Comparison of ENCODE assay signal across 21 mouse cellular contexts in genomic region chr1:143724456-143725064, GRCm38 (mm10). TPM values are rescaled to one million over a fixed set of nuclear protein-coding genes. Genes with fewer than 3 reads are reported as not detected.
DNase-seq lines count a peak whose midpoint lies in the region; ATAC-seq and TF ChIP-seq lines count a peak whose summit lies in the region.
"Had no signal": no experiment of that assay in that cellular context is flagged by ENCODE, and none has a peak within 500 bp of the region (broad histone marks: within the 10 kb centered on the region; RNA-seq: fewer than 3 reads in every experiment).

No protein-coding gene starts in this region.

- peak; percentile 84 for ATAC-seq in liver, embryonic 12.5 days
- ATAC-seq in megakaryocyte progenitor cell, adult 5-6 weeks (replicated peaks; ENCODE audit: poor library complexity), result peak; percentile 90
- no peak for ATAC-seq in kidney, embryonic 16.5 days (ENCODE audit: low FRiP score, low TSS enrichment)
- no peak for ATAC-seq in inflammation-experienced regulatory T-cells, adult 6 months

- TF ChIP-seq POLR2A in MEL (IDR thresholded peaks at IDR 0.05; ENCODE audit: control insufficient read depth in 1 of 2, insufficient read depth in 1 of 2, low read depth in 1 of 2, low read length in 2 of 2, poor library complexity in 1 of 2), result no peak

- TF ChIP-seq EP300 in MEL (IDR thresholded peaks at IDR 0.05; ENCODE audit: low read depth in 1 of 2, low read length in 2 of 2), result peak in 1 of 2 experiments; percentile 63; a peak in 2 of 4 replicates

- H3K4me1 ChIP-seq in MEL (ENCODE audit: control insufficient read depth in 1 of 2, insufficient read depth in 2 of 2, low read length in 2 of 2), result peaks cover 2 to 6% of the 10 kb centered on the region in 2 experiments; a peak in 2 of 4 replicates
- H3K4me1 ChIP-seq in liver, embryonic 12.5 days, result peaks cover 19% of the 10 kb centered on the region
- no peaks in the 10 kb centered on the region for H3K4me1 ChIP-seq in kidney, embryonic 16.5 days (ENCODE audit: insufficient read depth, low read length)
- H3K4me1 ChIP-seq: forebrain, embryonic 10.5 days; heart, embryonic 15.5 days; limb, embryonic 15.5 days; midbrain, embryonic 10.5 days; neural tube, embryonic 15.5 days had no signal

- WGBS in liver, embryonic 12.5 days (ENCODE audit: insufficient replicate concordance), result 38% methylated on average over 5 of the region's 5 CpGs
- 88% methylated on average over 5 of the region's 5 CpGs for WGBS in kidney, embryonic 16.5 days

- no peaks in the 10 kb centered on the region for H3K27me3 ChIP-seq in MEL (ENCODE audit: control insufficient read depth in 1 of 2, insufficient read depth in 2 of 2, low read length in 2 of 2)
- H3K27me3 ChIP-seq in liver, embryonic 12.5 days (replicated peaks), result no peaks in the 10 kb centered on the region
- H3K27me3 ChIP-seq in kidney, embryonic 16.5 days (ENCODE audit: insufficient read depth, low read length), result no peaks in the 10 kb centered on the region
- H3K27me3 ChIP-seq: heart, embryonic 15.5 days; limb, embryonic 15.5 days; neural tube, embryonic 15.5 days had no signal

- peaks cover 0 to 4% of the 10 kb centered on the region in 2 experiments; a peak in 2 of 4 replicates for H3K36me3 ChIP-seq in MEL (ENCODE audit: control insufficient read depth in 1 of 2, insufficient read depth in 2 of 2, low read length in 2 of 2)
- H3K36me3 ChIP-seq in liver, embryonic 12.5 days, result no peaks in the 10 kb centered on the region
- no peaks in the 10 kb centered on the region for H3K36me3 ChIP-seq in kidney, embryonic 16.5 days (ENCODE audit: insufficient read depth, low read length)
- H3K36me3 ChIP-seq: forebrain, embryonic 10.5 days; heart, embryonic 15.5 days; limb, embryonic 15.5 days; midbrain, embryonic 10.5 days; neural tube, embryonic 15.5 days had no signal

- H3K27ac ChIP-seq in MEL (ENCODE audit: control insufficient read depth, low read depth, low read length), result no peak overlapping the region
- H3K27ac ChIP-seq in liver, embryonic 12.5 days, result no peak overlapping the region
- no peak overlapping the region for H3K27ac ChIP-seq in kidney, embryonic 16.5 days (ENCODE audit: low read length)
- H3K27ac ChIP-seq: forebrain, embryonic 10.5 days; heart, embryonic 15.5 days; hindbrain, embryonic 14.5 days; limb, embryonic 15.5 days; midbrain, embryonic 10.5 days; neural tube, embryonic 15.5 days had no signal

- H3K79me2 ChIP-seq in MEL (ENCODE audit: control insufficient read depth, insufficient read depth, low read length, poor library complexity), result no peaks in the 10 kb centered on the region

- H3K4me3 ChIP-seq in MEL (ENCODE audit: control insufficient read depth in 1 of 2, insufficient read depth in 1 of 2, low read depth in 2 of 2, low read length in 2 of 2), result no peak overlapping the region
- H3K4me3 ChIP-seq in liver, embryonic 12.5 days, result no peak overlapping the region
- H3K4me3 ChIP-seq in kidney, embryonic 16.5 days (ENCODE audit: low read length), result no peak overlapping the region
- H3K4me3 ChIP-seq: forebrain, embryonic 10.5 days; heart, embryonic 15.5 days; limb, embryonic 15.5 days; midbrain, embryonic 10.5 days; neural tube, embryonic 15.5 days had no signal

- TF ChIP-seq CTCF in MEL (IDR thresholded peaks at IDR 0.05 in 2 of 3, conservative IDR thresholded peaks at IDR 0.05 in 1 of 3; ENCODE audit: control insufficient read depth in 1 of 3, insufficient read depth in 1 of 3, low read depth in 2 of 3, low read length in 3 of 3, poor library complexity in 1 of 3, severe bottlenecking in 1 of 3), result no peak

- no peak overlapping the region for H3K4me2 ChIP-seq in liver, embryonic 12.5 days
- H3K4me2 ChIP-seq in kidney, embryonic 16.5 days (replicated peaks; ENCODE audit: low read depth, low read length), result no peak overlapping the region
- H3K4me2 ChIP-seq: heart, embryonic 15.5 days; hindbrain, embryonic 14.5 days; limb, embryonic 15.5 days; neural tube, embryonic 15.5 days had no signal

- DNase-seq in MEL (ENCODE audit: low read depth, low spot score) (peak; percentile 36), adipocyte (ENCODE audit: low spot score) (no peak)
- DNase-seq in adrenal gland, postnatal 10 days, result peak; percentile 35
- DNase-seq: cerebellum, adult 11-12 months; cerebellum, postnatal 10 days; heart, postnatal 4 days; kidney, adult 2 months; kidney, postnatal 10 days; left cerebral cortex, postnatal 4 days; lung, postnatal 4 days; right cerebral cortex, adult 18-20 months had no signal

- no peak for TF ChIP-seq RAD21 in MEL (IDR thresholded peaks at IDR 0.05; ENCODE audit: low read depth, low read length)

- H3K9ac ChIP-seq in MEL (ENCODE audit: control insufficient read depth, low read depth, low read length, poor library complexity, severe bottlenecking), result no peak overlapping the region
- no peak overlapping the region for H3K9ac ChIP-seq in liver, embryonic 12.5 days
- H3K9ac ChIP-seq in kidney, embryonic 16.5 days (replicated peaks; ENCODE audit: low read length), result no peak overlapping the region
- H3K9ac ChIP-seq: heart, embryonic 15.5 days; hindbrain, embryonic 14.5 days; limb, embryonic 15.5 days; neural tube, embryonic 15.5 days had no signal

- no peaks in the 10 kb centered on the region for H3K9me3 ChIP-seq in MEL (replicated peaks; ENCODE audit: insufficient read depth, low read length)
- H3K9me3 ChIP-seq in liver, embryonic 12.5 days (replicated peaks), result no peaks in the 10 kb centered on the region
- no peaks in the 10 kb centered on the region for H3K9me3 ChIP-seq in kidney, embryonic 16.5 days (ENCODE audit: low read length)
- H3K9me3 ChIP-seq: forebrain, embryonic 10.5 days; heart, embryonic 15.5 days; limb, embryonic 15.5 days; midbrain, embryonic 10.5 days; neural tube, embryonic 15.5 days had no signal

TF ChIP-seq in MEL, 35 proteins besides CTCF, POLR2A, EP300 and RAD21:
- TF ChIP-seq HCFC1 (IDR thresholded peaks at IDR 0.05; ENCODE audit: low read depth, low read length) (no peak), BHLHE40 (IDR thresholded peaks at IDR 0.05; ENCODE audit: borderline replicate concordance, low read depth, low read length) (peak; percentile 19; the same call in 1 of the 2 replicates), TAL1 (IDR thresholded peaks at IDR 0.05; ENCODE audit: low read length) (peak; percentile 27), E2F4 (IDR thresholded peaks at IDR 0.05; ENCODE audit: borderline replicate concordance, low read depth, low read length) (no peak), MAFK (IDR thresholded peaks at IDR 0.05; ENCODE audit: borderline replicate concordance, low read depth, low read length) (no peak), SIN3A (IDR thresholded peaks at IDR 0.05; ENCODE audit: low read length) (no peak), GATA1 (IDR thresholded peaks at IDR 0.05; ENCODE audit: low read depth, low read length) (peak; percentile 56; the same call in 1 of the 2 replicates), CHD2 (IDR thresholded peaks at IDR 0.05; ENCODE audit: low read length) (no peak)

RNA-seq across cellular contexts. Expression of gene Glrx2, which starts 8.4 kb away (rescaled TPM):
- total RNA-seq in MEL (2012; rRNA removed), result 23.4 and 25.3 TPM in 2 replicates
- polyA plus RNA-seq in MEL (2012; ENCODE audit: insufficient read depth in 1 of 2, insufficient read length in 2 of 2, low read depth in 1 of 2, low replicate concordance in 2 of 2, missing spikeins in 1 of 2), result 10 to 100 TPM in 1 of 2 experiments, not detected in 1; 61.6 TPM
- 10 to 100 TPM; 84.8 to 84.9 TPM for total RNA-seq in adrenal gland, postnatal 10 days (2021)
- polyA plus RNA-seq in liver, embryonic 12.5 days (2016; fragmentation: Nextera tagmentation; extraction: Ambion mirVana), result 80.1 and 82.5 TPM in 2 replicates
- 82.6 and 87.7 TPM in 2 replicates for total RNA-seq in megakaryocyte progenitor cell, adult 5-6 weeks (2015)
- 31.9 and 37.4 TPM in 2 replicates for total RNA-seq in megakaryocyte progenitor cell, adult 5-6 weeks (2017)
- 76.0 and 85.4 TPM in 2 replicates for polyA plus RNA-seq in kidney, embryonic 16.5 days (2015; fragmentation: Nextera tagmentation; extraction: Ambion mirVana)
- 10 to 100 TPM; 38.7 to 54.4 (median 40.4) TPM for polyA plus RNA-seq in inflammation-experienced regulatory T-cells, adult 6 months (2017; shearing (Covaris generic))

RNA-seq across cellular contexts. Expression of gene Cdc73, which starts 21.9 kb away (rescaled TPM):
- total RNA-seq in MEL (2012; rRNA removed), result 11.6 and 13.6 TPM in 2 replicates
- polyA plus RNA-seq in MEL (2012; ENCODE audit: insufficient read depth in 1 of 2, insufficient read length in 2 of 2, low read depth in 1 of 2, low replicate concordance in 2 of 2, missing spikeins in 1 of 2), result 10 to 100 TPM; 55.2 to 65.8 TPM
- 10 to 100 TPM; 66.4 to 74.2 TPM for total RNA-seq in adrenal gland, postnatal 10 days (2021)
- polyA plus RNA-seq in liver, embryonic 12.5 days (2016; fragmentation: Nextera tagmentation; extraction: Ambion mirVana), result 26.5 and 28.4 TPM in 2 replicates
- 68.6 TPM in 2 replicates for total RNA-seq in megakaryocyte progenitor cell, adult 5-6 weeks (2015)
- 8.0 and 17.6 TPM in 2 replicates for total RNA-seq in megakaryocyte progenitor cell, adult 5-6 weeks (2017)
- polyA plus RNA-seq in kidney, embryonic 16.5 days (2015; fragmentation: Nextera tagmentation; extraction: Ambion mirVana), result 11.5 and 18.5 TPM in 2 replicates
- 10 to 100 TPM; 17.7 to 21.5 (median 17.9) TPM for polyA plus RNA-seq in inflammation-experienced regulatory T-cells, adult 6 months (2017; shearing (Covaris generic))

RNA-seq across cellular contexts. Expression of gene Trove2, which starts 52.3 kb away (rescaled TPM):
- 4.6 and 5.5 TPM in 2 replicates for total RNA-seq in MEL (2012; rRNA removed)
- polyA plus RNA-seq in MEL (2012; ENCODE audit: insufficient read depth in 1 of 2, insufficient read length in 2 of 2, low read depth in 1 of 2, low replicate concordance in 2 of 2, missing spikeins in 1 of 2), result 1 to 10 TPM in 1 of 2 experiments, not detected in 1; 4.5 TPM
- total RNA-seq in adrenal gland, postnatal 10 days (2021), result 10 to 100 TPM in 1 of 2 experiments, 1 to 10 TPM in 1; 8.3 to 10.4 TPM
- polyA plus RNA-seq in liver, embryonic 12.5 days (2016; fragmentation: Nextera tagmentation; extraction: Ambion mirVana), result 4.1 and 4.6 TPM in 2 replicates
- total RNA-seq in megakaryocyte progenitor cell, adult 5-6 weeks (2015), result 1.2 and 2.7 TPM in 2 replicates
- 1.9 and 2.5 TPM in 2 replicates for total RNA-seq in megakaryocyte progenitor cell, adult 5-6 weeks (2017)
- 16.2 and 18.1 TPM in 2 replicates for polyA plus RNA-seq in kidney, embryonic 16.5 days (2015; fragmentation: Nextera tagmentation; extraction: Ambion mirVana)
- polyA plus RNA-seq in inflammation-experienced regulatory T-cells, adult 6 months (2017; shearing (Covaris generic)), result 1 to 10 TPM; 4.6 to 6.5 (median 4.7) TPM

RNA-seq across cellular contexts. Expression of gene Uchl5, which starts 52.5 kb away (rescaled TPM):
- 110 and 116 TPM in 2 replicates for total RNA-seq in MEL (2012; rRNA removed)
- 100 to 1,000 TPM in 1 of 2 experiments, 10 to 100 TPM in 1; 86.5 to 154 TPM for polyA plus RNA-seq in MEL (2012; ENCODE audit: insufficient read depth in 1 of 2, insufficient read length in 2 of 2, low read depth in 1 of 2, low replicate concordance in 2 of 2, missing spikeins in 1 of 2)
- 10 to 100 TPM; 26.6 to 30.3 TPM for total RNA-seq in adrenal gland, postnatal 10 days (2021)
- polyA plus RNA-seq in liver, embryonic 12.5 days (2016; fragmentation: Nextera tagmentation; extraction: Ambion mirVana), result 117 and 128 TPM in 2 replicates
- 177 and 198 TPM in 2 replicates for total RNA-seq in megakaryocyte progenitor cell, adult 5-6 weeks (2015)
- total RNA-seq in megakaryocyte progenitor cell, adult 5-6 weeks (2017), result 195 and 207 TPM in 2 replicates
- 88.5 and 99.1 TPM in 2 replicates for polyA plus RNA-seq in kidney, embryonic 16.5 days (2015; fragmentation: Nextera tagmentation; extraction: Ambion mirVana)
- 10 to 100 TPM; 49.2 to 94.0 (median 74.1) TPM for polyA plus RNA-seq in inflammation-experienced regulatory T-cells, adult 6 months (2017; shearing (Covaris generic))

Comparison
In these comparisons a context has a peak if more than half of its experiments do, and no peak if none do; other contexts are left out.
1. ATAC-seq: peak in liver, embryonic 12.5 days (single experiment) and megakaryocyte progenitor cell, adult 5-6 weeks (single experiment); none in kidney, embryonic 16.5 days (single experiment) and inflammation-experienced regulatory T-cells, adult 6 months (single experiment).